Mouse (Mus musculus): Measurements from ENCODE around the gene Slf1. TPM values are rescaled to one million over a fixed set of nuclear protein-coding genes. Genes with fewer than 3 reads are reported as not detected.
"Not testable (repeated sequence)": the region's sequence is repeated elsewhere in the genome, so short reads cannot be mapped to it uniquely, and the experiment has no call there.

The Slf1 gene
- 24.3 and 43.7 TPM in 2 replicates for polyA plus RNA-seq (2012; rRNA removed)

GRCm38 (mm10) chr13:77134931-77135620, at the start of gene Slf1, which contains the start of gene 2210408I21Rik:
TSS of gene Slf1 (minus strand) at chr13:77135473.
TSS of gene 2210408I21Rik (plus strand) at chr13:77135540.
- peak; percentile 97 for DNase-seq (ENCODE audit: low read depth)
- TF ChIP-seq POLR2A (IDR thresholded peaks at IDR 0.05; ENCODE audit: borderline replicate concordance, extremely low read depth, insufficient read depth, insufficient read length, poor library complexity, severe bottlenecking) (no peak; the same call in 1 of the 2 replicates), CTCF (IDR thresholded peaks at IDR 0.05; ENCODE audit: borderline replicate concordance, extremely low read depth, insufficient read depth, insufficient read length) (no peak)

GRCm38 (mm10) chr13:77177931-77178330, 42.7 kb upstream of the Slf1 start:
- DNase-seq (ENCODE audit: low read depth), result no peak

GRCm38 (mm10) chr13:77140890-77141289, 5.6 kb upstream of the Slf1 start:
- DNase-seq (ENCODE audit: low read depth), result no peak
- TF ChIP-seq CTCF (IDR thresholded peaks at IDR 0.05; ENCODE audit: borderline replicate concordance, extremely low read depth, insufficient read depth, insufficient read length) (no peak), POLR2A (IDR thresholded peaks at IDR 0.05; ENCODE audit: borderline replicate concordance, extremely low read depth, insufficient read depth, insufficient read length, poor library complexity, severe bottlenecking) (no peak)

More at GRCm38 (mm10) chr13:77177931-77178330, 42.7 kb upstream of the Slf1 start:
- TF ChIP-seq POLR2A (IDR thresholded peaks at IDR 0.05; ENCODE audit: borderline replicate concordance, extremely low read depth, insufficient read depth, insufficient read length, poor library complexity, severe bottlenecking) (no peak), CTCF (IDR thresholded peaks at IDR 0.05; ENCODE audit: borderline replicate concordance, extremely low read depth, insufficient read depth, insufficient read length) (no peak)

GRCm38 (mm10) chr13:77135621-77135981, 328 bp upstream of the Slf1 start:
- no peak for TF ChIP-seq CTCF (IDR thresholded peaks at IDR 0.05; ENCODE audit: borderline replicate concordance, extremely low read depth, insufficient read depth, insufficient read length)
- TF ChIP-seq POLR2A (IDR thresholded peaks at IDR 0.05; ENCODE audit: borderline replicate concordance, extremely low read depth, insufficient read depth, insufficient read length, poor library complexity, severe bottlenecking), result no peak
- no peak for DNase-seq (ENCODE audit: low read depth)

GRCm38 (mm10) chr13:77131132-77131531, 4.1 kb downstream of the Slf1 start:
- no peak for DNase-seq (ENCODE audit: low read depth)
- TF ChIP-seq POLR2A (IDR thresholded peaks at IDR 0.05; ENCODE audit: borderline replicate concordance, extremely low read depth, insufficient read depth, insufficient read length, poor library complexity, severe bottlenecking) (no peak), CTCF (IDR thresholded peaks at IDR 0.05; ENCODE audit: borderline replicate concordance, extremely low read depth, insufficient read depth, insufficient read length) (no peak)

- DNase-seq (ENCODE audit: low read depth), result no peak
These were observed 7.0 kb downstream of the Slf1 start for GRCm38 (mm10) chr13:77128240-77128639.

GRCm38 (mm10) chr13:77125159-77125558, 10.1 kb downstream of the Slf1 start:
- DNase-seq (ENCODE audit: low read depth), result peak; percentile 72
- TF ChIP-seq POLR2A (IDR thresholded peaks at IDR 0.05; ENCODE audit: borderline replicate concordance, extremely low read depth, insufficient read depth, insufficient read length, poor library complexity, severe bottlenecking) (no peak), CTCF (IDR thresholded peaks at IDR 0.05; ENCODE audit: borderline replicate concordance, extremely low read depth, insufficient read depth, insufficient read length) (no peak)

More at GRCm38 (mm10) chr13:77128240-77128639, 7.0 kb downstream of the Slf1 start:
- TF ChIP-seq POLR2A (IDR thresholded peaks at IDR 0.05; ENCODE audit: borderline replicate concordance, extremely low read depth, insufficient read depth, insufficient read length, poor library complexity, severe bottlenecking), result no peak

- no peak for DNase-seq (ENCODE audit: low read depth)
- TF ChIP-seq CTCF (IDR thresholded peaks at IDR 0.05; ENCODE audit: borderline replicate concordance, extremely low read depth, insufficient read depth, insufficient read length) (no peak), POLR2A (IDR thresholded peaks at IDR 0.05; ENCODE audit: borderline replicate concordance, extremely low read depth, insufficient read depth, insufficient read length, poor library complexity, severe bottlenecking) (no peak)
These were observed 16.6 kb downstream of the Slf1 start for GRCm38 (mm10) chr13:77118695-77119094.

- no peak for DNase-seq (ENCODE audit: low read depth)
- TF ChIP-seq CTCF (IDR thresholded peaks at IDR 0.05; ENCODE audit: borderline replicate concordance, extremely low read depth, insufficient read depth, insufficient read length), result no peak
- no peak for TF ChIP-seq POLR2A (IDR thresholded peaks at IDR 0.05; ENCODE audit: borderline replicate concordance, extremely low read depth, insufficient read depth, insufficient read length, poor library complexity, severe bottlenecking)
These were observed 27.5 kb downstream of the Slf1 start for GRCm38 (mm10) chr13:77107734-77108133.

- not testable (repeated sequence) for DNase-seq (ENCODE audit: low read depth)
These were observed 42.4 kb downstream of the Slf1 start for GRCm38 (mm10) chr13:77092876-77093275.

- TF ChIP-seq CTCF (IDR thresholded peaks at IDR 0.05; ENCODE audit: borderline replicate concordance, extremely low read depth, insufficient read depth, insufficient read length) (no peak), POLR2A (IDR thresholded peaks at IDR 0.05; ENCODE audit: borderline replicate concordance, extremely low read depth, insufficient read depth, insufficient read length, poor library complexity, severe bottlenecking) (no peak)
- peak; percentile 7 for DNase-seq (ENCODE audit: low read depth)
These were observed 63.2 kb downstream of the Slf1 start for GRCm38 (mm10) chr13:77072030-77072429.

GRCm38 (mm10) chr13:77068847-77069246, 66.4 kb downstream of the Slf1 start:
- TF ChIP-seq POLR2A (IDR thresholded peaks at IDR 0.05; ENCODE audit: borderline replicate concordance, extremely low read depth, insufficient read depth, insufficient read length, poor library complexity, severe bottlenecking) (no peak), CTCF (IDR thresholded peaks at IDR 0.05; ENCODE audit: borderline replicate concordance, extremely low read depth, insufficient read depth, insufficient read length) (no peak)
- DNase-seq (ENCODE audit: low read depth), result no peak

Data from brain, embryonic 14.5 days (tissue).